Mouse (Mus musculus) bone marrow, adult 2 months (tissue): Measurements from ENCODE around the gene Ttll8. TPM values are rescaled to one million over a fixed set of nuclear protein-coding genes. Genes with fewer than 3 reads are reported as not detected.

Experiments
- H3K27ac ChIP-seq: fragments of 200-500 bp; 2 replicates; pipeline ENCODE4 v1.5.1; 2012; ENCODE audit warnings: low read depth, mild to moderate bottlenecking, control low read depth, inconsistent platforms, low read length; ENCODE audit not compliant: control insufficient read depth, poor library complexity, insufficient read depth
- H3K4me1 ChIP-seq: fragments of 200-500 bp; 2 replicates; pipeline ENCODE4 v1.6.1; 2011; ENCODE audit warnings: low read length; ENCODE audit not compliant: control insufficient read depth, insufficient read depth
- H3K4me3 ChIP-seq: fragments of 200-500 bp; replicated peaks from 2 replicates; pipeline ENCODE3; 2011; ENCODE audit warnings: mild to moderate bottlenecking, low read depth, low read length, control low read depth; ENCODE audit not compliant: control insufficient read depth
- CTCF ChIP-seq: fragments of 200-500 bp; IDR thresholded peaks from 2 replicates; pipeline ENCODE4 v1.5.1; 2011; ENCODE audit warnings: low read length, control low read depth; ENCODE audit not compliant: control insufficient read depth, insufficient read depth
- POLR2A ChIP-seq: fragments of 200-500 bp; IDR thresholded peaks from 2 replicates; pipeline ENCODE4 v1.6.1; 2011; ENCODE audit warnings: low read depth, mild to moderate bottlenecking, control low read depth, low read length, borderline replicate concordance; ENCODE audit not compliant: control insufficient read depth
- WGBS: fragments of 180-500 bp; shearing (Covaris S2); methylation state at CpG from one replicate; pipeline ENCODE4 v1.1.7; 2018; 5-methylcytosine and 5-hydroxymethylcytosine counted together
- polyA plus RNA-seq: library from polyadenylated mRNA; stranded (reverse); fragments of >200 nt; gene quantifications from 2 replicates; pipeline ENCODE4 v1.2.4, GENCODE M21; 2011; ENCODE audit warnings: low replicate concordance; ENCODE audit not compliant: missing spikeins, insufficient read depth, insufficient read length

Ttll8 gene
- polyA plus RNA-seq, 1 experiment = not detected

DNA sequence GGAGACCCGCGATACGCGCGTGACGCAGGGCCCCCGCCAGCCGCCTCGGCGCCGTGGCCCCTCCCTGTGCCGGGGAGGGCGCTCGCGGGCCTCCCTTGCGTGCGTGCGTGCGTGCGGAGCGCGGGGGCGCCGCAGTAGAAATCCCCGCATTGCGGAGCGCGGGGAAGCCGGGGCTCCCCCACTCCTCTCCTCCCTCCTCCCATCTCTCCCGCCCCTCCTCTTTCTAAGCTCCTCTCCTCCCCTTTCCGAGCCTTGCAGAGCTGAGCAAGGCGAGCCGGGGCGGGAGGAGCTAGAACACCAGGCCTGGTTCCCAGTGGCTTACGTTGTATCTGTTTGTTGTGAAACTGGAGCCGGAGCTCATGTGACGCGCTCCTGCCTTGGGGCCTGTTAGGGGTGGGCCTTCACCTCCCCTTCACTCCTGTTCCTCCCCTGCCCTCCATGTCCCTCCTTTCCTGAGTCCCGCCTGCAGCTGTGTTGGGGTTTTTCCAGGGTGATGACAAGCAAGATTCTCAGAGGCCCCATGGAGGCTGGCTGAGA is 90.5 kb downstream of the Ttll8 start:
- no peak for TF ChIP-seq CTCF
- peak overlapping the region; percentile 90 for H3K4me3 ChIP-seq
- peaks cover 3% of the 10 kb centered on the region; the same call in 1 of the 2 replicates for H3K4me1 ChIP-seq
- H3K27ac ChIP-seq = peak overlapping the region; percentile 9; the same call in 1 of the 2 replicates
- WGBS = under 1% methylated on average over 38 of the region's 39 CpGs

DNA sequence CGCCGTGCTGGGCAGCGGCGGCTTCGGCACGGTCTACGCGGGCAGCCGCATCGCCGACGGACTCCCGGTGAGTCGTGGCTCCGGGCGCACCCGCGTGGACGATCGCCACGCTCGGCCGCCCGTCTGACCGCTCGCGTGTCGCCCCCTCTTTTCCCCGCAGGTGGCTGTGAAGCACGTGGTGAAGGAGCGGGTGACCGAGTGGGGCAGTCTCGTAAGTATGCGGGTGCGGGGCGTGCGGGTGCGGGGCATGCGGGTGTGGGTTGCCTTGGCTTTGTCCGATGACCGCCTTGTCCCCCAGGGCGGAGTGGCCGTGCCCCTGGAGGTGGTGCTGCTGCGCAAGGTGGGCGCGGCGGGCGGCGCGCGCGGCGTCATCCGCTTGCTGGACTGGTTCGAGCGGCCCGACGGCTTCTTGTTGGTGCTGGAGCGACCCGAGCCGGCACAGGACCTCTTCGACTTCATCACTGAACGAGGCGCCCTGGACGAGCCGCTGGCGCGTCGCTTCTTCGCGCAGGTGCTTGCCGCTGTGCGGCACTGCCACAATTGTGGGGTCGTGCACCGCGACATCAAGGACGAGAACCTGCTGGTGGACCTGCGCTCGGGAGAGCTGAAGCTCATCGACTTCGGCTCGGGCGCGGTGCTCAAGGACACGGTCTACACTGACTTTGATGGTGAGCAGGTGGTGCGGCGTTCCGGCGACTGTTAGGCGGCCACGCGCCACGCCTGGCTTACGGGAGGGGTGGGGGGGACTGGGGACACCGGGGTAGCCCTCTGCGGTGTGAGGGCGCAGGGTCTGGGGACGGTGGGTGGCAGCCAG is 91.1 kb downstream of the Ttll8 start:
- peaks cover 3% of the 10 kb centered on the region; the same call in 1 of the 2 replicates for H3K4me1 ChIP-seq
- peak overlapping the region; percentile 34; the same call in 1 of the 2 replicates for H3K27ac ChIP-seq
- TF ChIP-seq POLR2A (peak; percentile 20; the same call in 1 of the 2 replicates), CTCF (no peak)
- under 1% methylated on average over 98 of the region's 98 CpGs for WGBS
- peak overlapping the region; percentile 90 for H3K4me3 ChIP-seq

- WGBS = under 1% methylated on average over 107 of the region's 107 CpGs
- TF ChIP-seq POLR2A = peak; percentile 84; the same call in 1 of the 2 replicates
- TF ChIP-seq CTCF = no peak
- Histone ChIP-seq H3K27ac (peak within 1 kb of the TSS; percentile 99), H3K4me1 (peaks cover 3% of the 10 kb centered on the region; the same call in 1 of the 2 replicates), H3K4me3 (peak within 1 kb of the TSS; percentile 90)
These were observed 92.2 kb downstream of the Ttll8 start, which contains the start of gene Pim3 for GRCm38 (mm10) chr15:88861772-88862622. Gene Pim3 (plus strand): TSS chr15:88862186.

DNA sequence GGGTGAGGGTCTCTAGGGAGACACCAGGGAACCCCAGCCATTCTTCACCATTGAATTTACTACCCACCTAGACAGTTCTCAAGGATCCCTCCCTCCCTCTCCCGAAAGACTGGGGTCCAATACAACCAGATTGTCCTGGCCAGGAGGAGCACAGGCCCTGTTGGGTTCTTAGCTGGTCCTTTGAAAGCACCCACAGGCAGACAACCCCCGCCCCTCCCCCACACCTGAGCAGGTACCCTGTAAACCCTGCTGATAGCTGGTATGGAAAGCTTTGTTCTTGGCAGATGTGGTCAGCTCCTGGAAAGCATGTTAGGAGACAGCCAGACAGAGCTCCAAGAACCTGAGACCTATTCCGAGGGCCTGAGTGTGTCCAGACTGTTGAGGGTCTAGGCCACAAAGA is 93.4 kb downstream of the Ttll8 start:
- H3K4me3 ChIP-seq = no peak overlapping the region
- WGBS = 84% methylated on average over 3 of the region's 3 CpGs
- peaks cover 3% of the 10 kb centered on the region; the same call in 1 of the 2 replicates for H3K4me1 ChIP-seq
- TF ChIP-seq POLR2A = no peak
- TF ChIP-seq CTCF = no peak
- H3K27ac ChIP-seq = no peak overlapping the region

DNA sequence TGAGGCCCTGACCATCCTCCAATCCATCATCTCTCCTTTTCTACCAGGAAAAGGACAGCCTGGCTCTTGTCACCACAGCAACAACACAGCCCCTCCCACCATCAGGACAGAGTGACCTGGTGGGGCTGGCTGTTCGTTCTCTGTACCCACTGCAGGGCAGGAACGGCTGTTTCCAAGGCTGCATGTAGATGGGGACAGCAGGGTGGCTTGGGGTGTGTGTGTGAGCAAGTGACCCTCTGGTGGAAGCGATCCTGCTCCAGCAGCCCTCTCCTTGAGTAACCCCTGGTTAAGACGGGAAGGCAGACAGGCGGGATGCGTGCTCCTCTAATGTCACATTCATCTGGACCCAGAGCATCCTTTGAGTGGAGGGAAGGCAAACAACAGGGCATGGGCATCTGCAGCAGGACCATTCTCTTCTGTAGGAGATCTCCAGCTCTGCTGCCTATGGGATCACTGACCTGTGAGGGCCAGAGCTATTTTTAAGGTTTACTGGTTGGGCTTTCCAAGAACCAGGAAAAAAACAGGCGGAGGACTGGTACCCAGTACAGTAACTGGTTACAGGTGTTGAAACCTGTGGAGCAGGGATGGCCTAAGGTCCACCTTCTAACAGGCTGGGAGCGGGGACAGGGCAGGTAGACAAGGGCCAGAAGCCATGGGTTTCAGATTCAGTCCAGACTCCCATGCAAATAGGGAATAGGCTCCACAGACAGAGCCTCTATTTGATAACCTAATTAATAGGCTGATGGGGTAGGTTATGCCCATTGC is 94.8 kb downstream of the Ttll8 start:
- H3K4me3 ChIP-seq = no peak overlapping the region
- TF ChIP-seq POLR2A (no peak), CTCF (no peak)
- H3K4me1 ChIP-seq = peaks cover 3% of the 10 kb centered on the region; the same call in 1 of the 2 replicates
- H3K27ac ChIP-seq = no peak overlapping the region
- 85% methylated on average over 8 of the region's 8 CpGs for WGBS

DNA sequence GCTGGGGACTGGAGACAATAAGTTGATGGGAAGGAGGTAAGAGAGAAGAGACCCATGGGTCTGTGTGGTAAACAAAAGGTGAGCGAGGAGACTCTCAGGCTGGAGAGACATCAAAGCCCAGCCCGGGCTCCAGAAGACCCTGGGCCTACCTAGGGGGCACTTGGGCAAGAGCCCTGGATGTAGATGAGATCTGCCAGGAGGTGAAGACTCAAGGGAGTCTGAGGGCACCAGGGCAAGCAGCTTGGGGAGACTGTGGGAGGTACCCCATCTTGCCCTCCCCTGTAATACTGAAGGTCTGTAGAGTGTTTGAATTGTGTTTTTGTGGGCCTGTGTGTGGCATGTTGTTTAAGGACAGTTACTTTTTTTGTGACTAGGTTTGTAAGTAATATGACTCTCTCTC is 95.5 kb downstream of the Ttll8 start:
- no peak for TF ChIP-seq POLR2A
- no peak for TF ChIP-seq CTCF
- Histone ChIP-seq H3K4me3 (no peak overlapping the region), H3K27ac (no peak overlapping the region), H3K4me1 (peaks cover 3% of the 10 kb centered on the region; the same call in 1 of the 2 replicates)
- WGBS = 78% methylated on average over 2 of the region's 2 CpGs

GRCm38 (mm10) chr15:88858141-88858541 is 96.1 kb downstream of the Ttll8 start:
- H3K27ac ChIP-seq = no peak overlapping the region
- no peak overlapping the region for H3K4me3 ChIP-seq
- peaks cover 1% of the 10 kb centered on the region; the same call in 1 of the 2 replicates for H3K4me1 ChIP-seq
- WGBS = 80% methylated on average over 3 of the region's 3 CpGs
- TF ChIP-seq POLR2A = no peak
- no peak for TF ChIP-seq CTCF
